Mouse (Mus musculus) liver, embryonic 11.5 days (tissue): Measurements from ENCODE around the gene Col23a1. TPM values are rescaled to one million over a fixed set of nuclear protein-coding genes. Genes with fewer than 3 reads are reported as not detected.
"Not testable (repeated sequence)": the region's sequence is repeated elsewhere in the genome, so short reads cannot be mapped to it uniquely, and the experiment has no call there.

Source experiments
- ATAC-seq: fragments of 200-750 bp; cut with Nextera tagmentation; replicated peaks from 2 replicates; pipeline ENCODE4 v1.8.0; 2017; ENCODE audit warnings: moderate number of reproducible peaks, mild to moderate bottlenecking, moderate TSS enrichment, moderate library complexity; ENCODE audit not compliant: low FRiP score
- DNase-seq: peaks from one replicate; pipeline ENCODE4 v3.0.0-alpha.2; 2017; ENCODE audit warnings: low spot score
- H3K27ac ChIP-seq: fragments of 300-500 bp; sonication (generic); 2 replicates; pipeline ENCODE4 v1.5.1; 2014; ENCODE audit warnings: mild to moderate bottlenecking, low read depth, low read length, control low read depth
- H3K27me3 ChIP-seq: fragments of 300-500 bp; sonication (generic); replicated peaks from 2 replicates; pipeline ENCODE4 v1.6.1; 2014; ENCODE audit warnings: low read length, mixed read lengths; ENCODE audit not compliant: control insufficient read depth, insufficient read depth
- H3K36me3 ChIP-seq: fragments of 300-500 bp; sonication (generic); 2 replicates; pipeline ENCODE4 v1.6.1; 2014; ENCODE audit warnings: mild to moderate bottlenecking, low read length, moderate library complexity, mixed read lengths; ENCODE audit not compliant: control insufficient read depth, insufficient read depth
- H3K4me1 ChIP-seq: fragments of 300-500 bp; sonication (generic); replicated peaks from 2 replicates; pipeline ENCODE4 v1.6.1; 2014; ENCODE audit warnings: low read length, mixed read lengths; ENCODE audit not compliant: control insufficient read depth, insufficient read depth
- H3K4me2 ChIP-seq: fragments of 300-500 bp; sonication (generic); 2 replicates; pipeline ENCODE4 v1.6.1; 2014; ENCODE audit warnings: mild to moderate bottlenecking, control low read depth, moderate library complexity
- H3K4me3 ChIP-seq: fragments of 300-500 bp; sonication (generic); 2 replicates; pipeline ENCODE4 v1.5.1; 2014; ENCODE audit warnings: low read depth, low read length, control low read depth
- H3K9ac ChIP-seq: fragments of 300-500 bp; sonication (generic); 2 replicates; pipeline ENCODE4 v1.6.1; 2014; ENCODE audit warnings: low read depth, low read length, control low read depth
- H3K9me3 ChIP-seq: fragments of 300-500 bp; sonication (generic); 2 replicates; pipeline ENCODE4 v1.6.1; 2016; ENCODE audit warnings: low read length, inconsistent platforms, mixed read lengths; ENCODE audit not compliant: control insufficient read depth
- WGBS: fragments of 180-500 bp; shearing (Covaris S2); extraction: QIAGEN DNeasy Blood & Tissue Kit; methylation state at CpG from one replicate; pipeline ENCODE4 v1.1.7; 2014; 5-methylcytosine and 5-hydroxymethylcytosine counted together
- polyA plus RNA-seq: library from polyadenylated mRNA; unstranded; fragments of >200 nt; fragmentation: Nextera tagmentation; extraction: Ambion mirVana; gene quantifications from 2 replicates; pipeline ENCODE4 v1.2.1, GENCODE M21; 2014

The Col23a1 gene
- polyA plus RNA-seq, 1 experiment from 2014 or later, result 2.0 TPM

DNA sequence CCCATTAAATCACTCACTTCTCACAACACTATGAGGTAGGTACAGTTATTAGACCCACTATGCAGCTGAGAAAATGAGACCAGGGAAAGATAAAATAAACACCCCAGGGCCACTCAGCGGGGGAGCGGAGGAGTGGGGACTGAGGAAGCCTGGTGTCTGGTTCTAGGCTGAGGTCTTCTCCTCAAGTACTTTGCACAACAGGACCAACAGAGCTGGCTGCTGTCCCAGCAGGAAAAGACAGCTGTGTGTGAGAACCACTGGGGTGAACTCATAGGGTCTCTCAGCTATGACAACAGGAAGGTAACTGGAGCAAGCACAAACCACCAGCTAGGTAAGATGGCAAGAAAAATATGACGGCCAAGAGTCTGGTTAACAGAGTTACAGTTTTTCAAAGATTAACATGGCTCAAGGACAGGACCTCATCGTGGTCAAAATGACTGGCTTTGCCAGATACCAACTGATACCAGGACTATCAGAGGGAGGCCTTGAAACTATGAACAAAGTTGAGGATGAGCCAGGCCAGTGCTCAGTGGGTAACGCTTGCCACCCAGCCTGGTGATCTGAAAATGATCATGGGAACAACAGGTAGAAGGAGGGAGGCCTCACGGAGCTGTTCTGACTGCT is 342.5 kb downstream of the Col23a1 start:
- no peak for DNase-seq
- Histone ChIP-seq H3K27me3 (no peaks in the 10 kb centered on the region), H3K4me2 (no peak overlapping the region), H3K4me1 (peaks cover 11% of the 10 kb centered on the region), H3K9me3 (no peaks in the 10 kb centered on the region), H3K36me3 (peaks cover 11% of the 10 kb centered on the region), H3K4me3 (no peak overlapping the region), H3K9ac (no peak overlapping the region), H3K27ac (no peak overlapping the region)
- WGBS, result 74% methylated on average over 6 of the region's 6 CpGs
- no peak for ATAC-seq

DNA sequence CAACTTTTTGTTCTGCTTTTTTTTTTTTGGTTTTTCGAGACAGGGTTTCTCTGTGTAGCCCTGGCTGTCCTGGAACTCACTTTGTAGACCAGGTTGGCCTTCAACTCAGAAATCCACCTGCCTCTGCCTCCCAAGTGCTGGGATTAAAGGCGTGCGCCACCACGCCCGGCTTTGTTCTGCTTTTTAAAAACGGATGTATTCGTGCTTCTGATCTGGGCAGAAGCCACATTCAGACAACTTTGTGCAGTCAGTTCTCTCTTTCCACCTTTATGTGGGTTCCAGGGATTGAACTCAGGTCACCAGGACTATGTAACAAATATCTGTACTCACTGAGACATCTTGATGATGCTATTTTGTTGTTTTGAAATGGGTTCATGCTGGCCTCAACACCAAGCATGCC is 343.5 kb downstream of the Col23a1 start:
- H3K9me3 ChIP-seq, H3K27me3 ChIP-seq, DNase-seq, H3K4me3 ChIP-seq, H3K9ac ChIP-seq, H3K36me3 ChIP-seq, ATAC-seq, H3K27ac ChIP-seq, H3K4me2 ChIP-seq: not testable (repeated sequence)
- 80% methylated on average over 7 of the region's 7 CpGs for WGBS
- peaks cover 15% of the 10 kb centered on the region for H3K4me1 ChIP-seq

Other genes starting within 250 kb of the Col23a1 start
- gene Olfr1375, start 241.8 kb upstream of the Col23a1 start, polyA plus RNA-seq, result not detected in 2 replicates
- 4.1 and 4.5 TPM in 2 replicates for gene Zfp354a, start 230.7 kb upstream of the Col23a1 start, polyA plus RNA-seq
- gene Gm12569, start 69.4 kb upstream of the Col23a1 start, polyA plus RNA-seq, result not detected in 2 replicates
- gene Clk4, start 28.2 kb upstream of the Col23a1 start, polyA plus RNA-seq, result 92.7 and 93.0 TPM in 2 replicates
- 0.75 and 0.83 TPM in 2 replicates for gene BC049762, start 26.9 kb upstream of the Col23a1 start, polyA plus RNA-seq